In genomic region chr2:164136393-164136792, GRCm38 (mm10) we compare ENCODE assay signal across 15 mouse cellular contexts. TPM values are rescaled to one million over a fixed set of nuclear protein-coding genes. Genes with fewer than 3 reads are reported as not detected.
A peak's percentile ranks its signal among the peaks of the same experiment; 100 is the strongest.
DNase-seq lines count a peak whose midpoint lies in the region; ATAC-seq and TF ChIP-seq lines count a peak whose summit lies in the region.
"Had no signal": no experiment of that assay in that cellular context is flagged by ENCODE, and none has a peak within 500 bp of the region (broad histone marks: within the 10 kb centered on the region; RNA-seq: fewer than 3 reads in every experiment).

No protein-coding gene starts in this region.

- no peak overlapping the region for H3K4me2 ChIP-seq in kidney, embryonic 16.5 days (replicated peaks; ENCODE audit: low read depth, low read length)
- H3K4me2 ChIP-seq in intestine, embryonic 16.5 days (ENCODE audit: low read depth, low read length): no peak overlapping the region
- H3K4me2 ChIP-seq: forebrain, embryonic 12.5 days; liver, embryonic 13.5 days had no signal

- H3K9ac ChIP-seq in kidney, embryonic 16.5 days (replicated peaks; ENCODE audit: low read length): no peak overlapping the region
- no peak overlapping the region for H3K9ac ChIP-seq in intestine, embryonic 16.5 days (ENCODE audit: low read depth, low read length)
- H3K9ac ChIP-seq: forebrain, embryonic 12.5 days; liver, embryonic 13.5 days had no signal

- H3K36me3 ChIP-seq in kidney, embryonic 16.5 days (ENCODE audit: insufficient read depth, low read length): no peaks in the 10 kb centered on the region
- no peaks in the 10 kb centered on the region for H3K36me3 ChIP-seq in intestine, embryonic 16.5 days (ENCODE audit: control insufficient read depth, insufficient read depth, low read length)
- H3K36me3 ChIP-seq: forebrain, embryonic 12.5 days had no signal

- no peaks in the 10 kb centered on the region for H3K9me3 ChIP-seq in kidney, embryonic 16.5 days (ENCODE audit: low read length)
- no peaks in the 10 kb centered on the region for H3K9me3 ChIP-seq in intestine, embryonic 16.5 days (ENCODE audit: control insufficient read depth, low read length)
- H3K9me3 ChIP-seq: forebrain, embryonic 12.5 days; liver, embryonic 13.5 days had no signal

- TF ChIP-seq CTCF in gastrocnemius, adult 2 months (IDR thresholded peaks at IDR 0.05): peak; percentile 63

- H3K4me1 ChIP-seq in kidney, embryonic 16.5 days (ENCODE audit: insufficient read depth, low read length): peaks cover 20% of the 10 kb centered on the region; the same call in 1 of the 2 replicates
- peaks cover 22% of the 10 kb centered on the region for H3K4me1 ChIP-seq in intestine, embryonic 16.5 days (ENCODE audit: control insufficient read depth, insufficient read depth, low read length)
- H3K4me1 ChIP-seq: liver, embryonic 13.5 days had no signal

- DNase-seq in gastrocnemius, adult 2 months: peak; percentile 37
- no peak for DNase-seq in gastrocnemius, postnatal 10 days
- no peak for DNase-seq in kidney, adult 11 months
- peak; percentile 42 for DNase-seq in NIH3T3 (ENCODE audit: low read depth)
- DNase-seq in natural killer cell, adult 2 months (ENCODE audit: low spot score in 2 of 2): no peak
- DNase-seq: cerebellum, postnatal 10 days; heart, postnatal 14 days; liver, embryonic 13.5 days; thymus, postnatal 14 days had no signal

- intact Hi-C loops in gastrocnemius, adult 2 months (cut with DNase I): loop anchor here (2.0 kb wide), 1 partner anchor 44 kb away; no protein-coding TSS in a partner anchor

- H3K4me3 ChIP-seq in gastrocnemius, adult 2 months: no peak overlapping the region
- H3K4me3 ChIP-seq in kidney, embryonic 16.5 days (ENCODE audit: low read length): no peak overlapping the region
- H3K4me3 ChIP-seq in intestine, embryonic 16.5 days (ENCODE audit: low read length): no peak overlapping the region
- H3K4me3 ChIP-seq: forebrain, embryonic 12.5 days; liver, embryonic 13.5 days had no signal

- WGBS in kidney, embryonic 16.5 days: 29% methylated on average over 2 of the region's 2 CpGs
- 27% methylated on average over 2 of the region's 2 CpGs for WGBS in intestine, embryonic 16.5 days

- no peak overlapping the region for H3K27ac ChIP-seq in gastrocnemius, adult 2 months
- no peak overlapping the region for H3K27ac ChIP-seq in kidney, embryonic 16.5 days (ENCODE audit: low read length)
- H3K27ac ChIP-seq in intestine, embryonic 16.5 days (ENCODE audit: low read length): peak overlapping the region; percentile 74; the same call in 1 of the 2 replicates
- H3K27ac ChIP-seq: forebrain, embryonic 12.5 days; liver, embryonic 13.5 days had no signal

- ATAC-seq in kidney, embryonic 16.5 days (ENCODE audit: low FRiP score, low TSS enrichment): 0 out of 2 replicates have a peak, but pooled peaks have one; percentile 50
- peak; percentile 43; the same call in 1 of the 2 replicates for ATAC-seq in intestine, embryonic 16.5 days
- ATAC-seq in inflammation-experienced regulatory T-cells, adult 6 months: no peak
- ATAC-seq: activated CD4-positive, CD25-positive, alpha-beta regulatory T cell, adult 4 months had no signal

- H3K27me3 ChIP-seq in kidney, embryonic 16.5 days (ENCODE audit: insufficient read depth, low read length): no peaks in the 10 kb centered on the region
- no peaks in the 10 kb centered on the region for H3K27me3 ChIP-seq in intestine, embryonic 16.5 days (replicated peaks; ENCODE audit: control insufficient read depth, insufficient read depth, low read length)
- H3K27me3 ChIP-seq: forebrain, embryonic 12.5 days; liver, embryonic 13.5 days had no signal

RNA-seq across cellular contexts. Expression of gene Kcns1, which starts 34.5 kb away (rescaled TPM):
- total RNA-seq in gastrocnemius, adult 2 months (2021): 1 to 10 TPM in 1 of 2 experiments, under 1 TPM in 1; 0.31 to 1.0 TPM
- total RNA-seq in gastrocnemius, postnatal 10 days (2021): 1 to 10 TPM; 4.8 to 5.1 TPM
- polyA plus RNA-seq in kidney, embryonic 16.5 days (2015; fragmentation: Nextera tagmentation; extraction: Ambion mirVana): 0.21 and 0.25 TPM in 2 replicates
- polyA plus RNA-seq in intestine, embryonic 16.5 days (2015; fragmentation: Nextera tagmentation; extraction: Ambion mirVana): 0.22 and 0.45 TPM in 2 replicates
- not detected for polyA plus RNA-seq in inflammation-experienced regulatory T-cells, adult 6 months (2017; shearing (Covaris generic))
- total RNA-seq: heart, postnatal 14 days had no signal
- polyA plus RNA-seq: liver, embryonic 13.5 days had no signal

RNA-seq across cellular contexts. Expression of gene Wfdc5, which starts 46.1 kb away (rescaled TPM):
- total RNA-seq in gastrocnemius, adult 2 months (2021): not detected
- under 1 TPM; 0.47 to 0.52 TPM for total RNA-seq in gastrocnemius, postnatal 10 days (2021)
- polyA plus RNA-seq in kidney, embryonic 16.5 days (2015; fragmentation: Nextera tagmentation; extraction: Ambion mirVana): not detected in 2 replicates
- not detected in 2 replicates for polyA plus RNA-seq in intestine, embryonic 16.5 days (2015; fragmentation: Nextera tagmentation; extraction: Ambion mirVana)
- not detected for polyA plus RNA-seq in inflammation-experienced regulatory T-cells, adult 6 months (2017; shearing (Covaris generic))
- total RNA-seq: heart, postnatal 14 days; layer of hippocampus, adult 8-10 months had no signal
- polyA plus RNA-seq: activated CD4-positive, CD25-positive, alpha-beta regulatory T cell, adult 4 months; forebrain, embryonic 12.5 days; liver, embryonic 13.5 days had no signal

RNA-seq across cellular contexts. Expression of gene Wfdc12, which starts 54.0 kb away (rescaled TPM):
- not detected for total RNA-seq in gastrocnemius, adult 2 months (2021)
- total RNA-seq in gastrocnemius, postnatal 10 days (2021): not detected
- polyA plus RNA-seq in kidney, embryonic 16.5 days (2015; fragmentation: Nextera tagmentation; extraction: Ambion mirVana): not detected in 2 replicates
- not detected in 2 replicates for polyA plus RNA-seq in intestine, embryonic 16.5 days (2015; fragmentation: Nextera tagmentation; extraction: Ambion mirVana)
- not detected for polyA plus RNA-seq in inflammation-experienced regulatory T-cells, adult 6 months (2017; shearing (Covaris generic))
- total RNA-seq: heart, postnatal 14 days; layer of hippocampus, adult 8-10 months had no signal
- polyA plus RNA-seq: activated CD4-positive, CD25-positive, alpha-beta regulatory T cell, adult 4 months; forebrain, embryonic 12.5 days; liver, embryonic 13.5 days had no signal

Comparison
In these comparisons a context has a peak if more than half of its experiments do, and no peak if none do; other contexts are left out.
1. DNase-seq: peak in gastrocnemius, adult 2 months (single experiment) and NIH3T3 (single experiment); none in gastrocnemius, postnatal 10 days (single experiment), kidney, adult 11 months (single experiment) and natural killer cell, adult 2 months (0 of 2).